Mouse (Mus musculus): ENCODE measurements around the gene 0610040J01Rik. TPM values are rescaled to one million over a fixed set of nuclear protein-coding genes. Genes with fewer than 3 reads are reported as not detected.
"Not testable (repeated sequence)": the region's sequence is repeated elsewhere in the genome, so short reads cannot be mapped to it uniquely, and the experiment has no call there.

0610040J01Rik gene
- polyA plus RNA-seq, 1 experiment from 2014 or later: 2.7 TPM

- 36% methylated on average over 6 of the region's 6 CpGs for WGBS
- H3K9me3 ChIP-seq: no peaks in the 10 kb centered on the region
- peak; percentile 71 for ATAC-seq (replicated peaks)
- no peaks in the 10 kb centered on the region for H3K27me3 ChIP-seq (replicated peaks)
- no peak overlapping the region for H3K27ac ChIP-seq
- no peak overlapping the region for H3K9ac ChIP-seq
- H3K4me3 ChIP-seq: no peak overlapping the region
- no peaks in the 10 kb centered on the region for H3K4me1 ChIP-seq
- H3K4me2 ChIP-seq: no peak overlapping the region
- no peaks in the 10 kb centered on the region for H3K36me3 ChIP-seq (replicated peaks)
Measured at GRCm38 (mm10) chr5:63886709-63887108, 74.5 kb downstream of the 0610040J01Rik start.

GRCm38 (mm10) chr5:63887111-63887510 is 74.9 kb downstream of the 0610040J01Rik start:
- Histone ChIP-seq H3K4me1 (no peaks in the 10 kb centered on the region), H3K4me2 (no peak overlapping the region), H3K36me3 (replicated peaks) (no peaks in the 10 kb centered on the region), H3K9ac (no peak overlapping the region), H3K9me3 (no peaks in the 10 kb centered on the region), H3K4me3 (no peak overlapping the region), H3K27ac (no peak overlapping the region), H3K27me3 (replicated peaks) (no peaks in the 10 kb centered on the region)
- ATAC-seq (replicated peaks): no peak
- 95% methylated on average over 4 of the region's 4 CpGs for WGBS

- WGBS: 75% methylated on average over 4 of the region's 4 CpGs
- H3K27me3 ChIP-seq (replicated peaks): no peaks in the 10 kb centered on the region
- no peak for ATAC-seq (replicated peaks)
- H3K36me3 ChIP-seq (replicated peaks): no peaks in the 10 kb centered on the region
- no peaks in the 10 kb centered on the region for H3K9me3 ChIP-seq
- no peaks in the 10 kb centered on the region for H3K4me1 ChIP-seq
- no peak overlapping the region for H3K4me2 ChIP-seq
- no peak overlapping the region for H3K4me3 ChIP-seq
- no peak overlapping the region for H3K27ac ChIP-seq
- H3K9ac ChIP-seq: no peak overlapping the region
Measured at GRCm38 (mm10) chr5:63891241-63891640, 79.1 kb downstream of the 0610040J01Rik start.

- H3K4me3 ChIP-seq: no peak overlapping the region
- no peak for ATAC-seq (replicated peaks)
- no peak overlapping the region for H3K27ac ChIP-seq
- no peaks in the 10 kb centered on the region for H3K4me1 ChIP-seq
- no peaks in the 10 kb centered on the region for H3K36me3 ChIP-seq (replicated peaks)
- no peak overlapping the region for H3K4me2 ChIP-seq
- H3K27me3 ChIP-seq (replicated peaks): no peaks in the 10 kb centered on the region
- no peak overlapping the region for H3K9ac ChIP-seq
- H3K9me3 ChIP-seq: no peaks in the 10 kb centered on the region
- WGBS: 83% methylated on average over 6 of the region's 6 CpGs
Measured at GRCm38 (mm10) chr5:63891912-63892311, 79.7 kb downstream of the 0610040J01Rik start.

- 91% methylated on average over 5 of the region's 5 CpGs for WGBS
- H3K27ac ChIP-seq; H3K4me3 ChIP-seq; H3K9ac ChIP-seq; H3K4me1 ChIP-seq; H3K27me3 ChIP-seq (replicated peaks); ATAC-seq (replicated peaks); H3K36me3 ChIP-seq (replicated peaks); H3K9me3 ChIP-seq; H3K4me2 ChIP-seq: not testable (repeated sequence)
Measured at GRCm38 (mm10) chr5:63897001-63897819, 85.0 kb downstream of the 0610040J01Rik start.

- no peak for ATAC-seq (replicated peaks)
Measured at GRCm38 (mm10) chr5:63897820-63898110, 85.6 kb downstream of the 0610040J01Rik start.

GRCm38 (mm10) chr5:63903329-63903728 is 91.2 kb downstream of the 0610040J01Rik start:
- H3K27ac ChIP-seq: no peak overlapping the region
- no peak for ATAC-seq (replicated peaks)
- H3K9ac ChIP-seq: no peak overlapping the region
- 89% methylated on average over 3 of the region's 3 CpGs for WGBS
- H3K36me3 ChIP-seq (replicated peaks): no peaks in the 10 kb centered on the region
- H3K27me3 ChIP-seq (replicated peaks): no peaks in the 10 kb centered on the region
- H3K9me3 ChIP-seq: no peaks in the 10 kb centered on the region
- no peaks in the 10 kb centered on the region for H3K4me1 ChIP-seq
- no peak overlapping the region for H3K4me2 ChIP-seq
- H3K4me3 ChIP-seq: no peak overlapping the region

More at GRCm38 (mm10) chr5:63897820-63898110, 85.6 kb downstream of the 0610040J01Rik start:
- Histone ChIP-seq H3K4me3 (no peak overlapping the region), H3K36me3 (replicated peaks) (no peaks in the 10 kb centered on the region), H3K9ac (no peak overlapping the region), H3K9me3 (no peaks in the 10 kb centered on the region), H3K4me1 (no peaks in the 10 kb centered on the region), H3K27ac (no peak overlapping the region), H3K27me3 (replicated peaks) (no peaks in the 10 kb centered on the region), H3K4me2 (no peak overlapping the region)
- WGBS: 82% methylated on average over 3 of the region's 3 CpGs

GRCm38 (mm10) chr5:63906149-63907093 is 94.3 kb downstream of the 0610040J01Rik start:
- no peaks in the 10 kb centered on the region for H3K9me3 ChIP-seq

GRCm38 (mm10) chr5:63907513-63907912 is 95.3 kb downstream of the 0610040J01Rik start:
- H3K36me3 ChIP-seq (replicated peaks): no peaks in the 10 kb centered on the region
- WGBS: 75% methylated on average over 4 of the region's 4 CpGs
- H3K4me2 ChIP-seq: no peak overlapping the region
- H3K9ac ChIP-seq: no peak overlapping the region
- H3K4me1 ChIP-seq: no peaks in the 10 kb centered on the region
- no peak overlapping the region for H3K27ac ChIP-seq
- H3K4me3 ChIP-seq: no peak overlapping the region
- ATAC-seq (replicated peaks): no peak
- H3K27me3 ChIP-seq (replicated peaks): no peaks in the 10 kb centered on the region
- H3K9me3 ChIP-seq: no peaks in the 10 kb centered on the region

More at GRCm38 (mm10) chr5:63906149-63907093, 94.3 kb downstream of the 0610040J01Rik start:
- 38% methylated on average over 13 of the region's 13 CpGs for WGBS
- H3K4me1 ChIP-seq: no peaks in the 10 kb centered on the region
- ATAC-seq (replicated peaks): peak; percentile 83
- H3K9ac ChIP-seq: no peak overlapping the region
- no peak overlapping the region for H3K27ac ChIP-seq
- no peak overlapping the region for H3K4me2 ChIP-seq
- H3K4me3 ChIP-seq: no peak overlapping the region
- H3K36me3 ChIP-seq (replicated peaks): no peaks in the 10 kb centered on the region
- H3K27me3 ChIP-seq (replicated peaks): no peaks in the 10 kb centered on the region

GRCm38 (mm10) chr5:63910171-63910960 is 98.2 kb downstream of the 0610040J01Rik start:
- Histone ChIP-seq H3K9me3 (no peaks in the 10 kb centered on the region), H3K4me1 (no peaks in the 10 kb centered on the region), H3K4me2 (no peak overlapping the region), H3K36me3 (replicated peaks) (no peaks in the 10 kb centered on the region), H3K27me3 (replicated peaks) (no peaks in the 10 kb centered on the region), H3K4me3 (no peak overlapping the region), H3K9ac (no peak overlapping the region), H3K27ac (no peak overlapping the region)
- no peak for ATAC-seq (replicated peaks)
- 87% methylated on average over 10 of the region's 10 CpGs for WGBS

GRCm38 (mm10) chr5:63914896-63915295 is 102.7 kb downstream of the 0610040J01Rik start:
- Histone ChIP-seq H3K27me3 (replicated peaks) (no peaks in the 10 kb centered on the region), H3K9me3 (no peaks in the 10 kb centered on the region), H3K4me3 (no peak overlapping the region), H3K27ac (no peak overlapping the region), H3K4me1 (no peaks in the 10 kb centered on the region), H3K36me3 (replicated peaks) (no peaks in the 10 kb centered on the region), H3K9ac (no peak overlapping the region), H3K4me2 (no peak overlapping the region)
- WGBS: 58% methylated on average over 1 of the region's 1 CpGs
- no peak for ATAC-seq (replicated peaks)

Data from midbrain, embryonic 15.5 days (tissue).